Mouse (Mus musculus): ENCODE measurements around the gene Gm10681. TPM values are rescaled to one million over a fixed set of nuclear protein-coding genes. Genes with fewer than 3 reads are reported as not detected.
"Not testable (repeated sequence)": the region's sequence is repeated elsewhere in the genome, so short reads cannot be mapped to it uniquely, and the experiment has no call there.

Gene Gm10681
- total and polyA plus RNA-seq, 3 experiments, result not detected

- H3K4me3 ChIP-seq, result no peak overlapping the region
- no peak for TF ChIP-seq POLR2A (IDR thresholded peaks at IDR 0.05; ENCODE audit: insufficient read depth, low read depth, low read length)
- no peak for TF ChIP-seq CTCF (IDR thresholded peaks at IDR 0.05)
- no peak for TF ChIP-seq EP300 (IDR thresholded peaks at IDR 0.05; ENCODE audit: insufficient read depth, low read depth, low read length)
- H3K27ac ChIP-seq, result no peak overlapping the region
- H3K36me3 ChIP-seq (ENCODE audit: control insufficient read depth, insufficient read depth, low read length), result no peaks in the 10 kb centered on the region
- no peaks in the 10 kb centered on the region for H3K79me2 ChIP-seq (replicated peaks; ENCODE audit: control insufficient read depth, insufficient read depth, low read length)
- H3K4me1 ChIP-seq (ENCODE audit: control insufficient read depth, insufficient read depth, low read length), result no peaks in the 10 kb centered on the region
- no peak overlapping the region for H3K9ac ChIP-seq (ENCODE audit: low read depth, low read length)
- intact Hi-C loops (cut with DNase I), result no loop called here
- H3K27me3 ChIP-seq (ENCODE audit: control insufficient read depth, insufficient read depth, low read length), result no peaks in the 10 kb centered on the region
- DNase-seq, result no peak
Measured at GRCm38 (mm10) chr3:98613963-98614362, 25.4 kb upstream of the Gm10681 start.

GRCm38 (mm10) chr3:98613540-98613939 lies 24.9 kb upstream of the Gm10681 start:
- intact Hi-C loops (cut with DNase I); H3K9ac ChIP-seq (ENCODE audit: low read depth, low read length); H3K4me1 ChIP-seq (ENCODE audit: control insufficient read depth, insufficient read depth, low read length); H3K36me3 ChIP-seq (ENCODE audit: control insufficient read depth, insufficient read depth, low read length); H3K27ac ChIP-seq; H3K4me3 ChIP-seq; H3K27me3 ChIP-seq (ENCODE audit: control insufficient read depth, insufficient read depth, low read length); DNase-seq; H3K79me2 ChIP-seq (replicated peaks; ENCODE audit: control insufficient read depth, insufficient read depth, low read length): not testable (repeated sequence)

- intact Hi-C loops (cut with DNase I), result no loop called here
- no peak overlapping the region for H3K27ac ChIP-seq
- no peak overlapping the region for H3K4me3 ChIP-seq
- no peaks in the 10 kb centered on the region for H3K27me3 ChIP-seq (ENCODE audit: control insufficient read depth, insufficient read depth, low read length)
- H3K9ac ChIP-seq (ENCODE audit: low read depth, low read length), result no peak overlapping the region
- TF ChIP-seq CTCF (IDR thresholded peaks at IDR 0.05), result no peak
- TF ChIP-seq EP300 (IDR thresholded peaks at IDR 0.05; ENCODE audit: insufficient read depth, low read depth, low read length), result no peak
- no peak for TF ChIP-seq POLR2A (IDR thresholded peaks at IDR 0.05; ENCODE audit: insufficient read depth, low read depth, low read length)
- no peaks in the 10 kb centered on the region for H3K4me1 ChIP-seq (ENCODE audit: control insufficient read depth, insufficient read depth, low read length)
- no peaks in the 10 kb centered on the region for H3K36me3 ChIP-seq (ENCODE audit: control insufficient read depth, insufficient read depth, low read length)
- DNase-seq, result no peak
- no peaks in the 10 kb centered on the region for H3K79me2 ChIP-seq (replicated peaks; ENCODE audit: control insufficient read depth, insufficient read depth, low read length)
- WGBS, result 77% methylated on average over 2 of the region's 2 CpGs
Measured at GRCm38 (mm10) chr3:98587721-98588120, 886 bp downstream of the Gm10681 start.

DNA sequence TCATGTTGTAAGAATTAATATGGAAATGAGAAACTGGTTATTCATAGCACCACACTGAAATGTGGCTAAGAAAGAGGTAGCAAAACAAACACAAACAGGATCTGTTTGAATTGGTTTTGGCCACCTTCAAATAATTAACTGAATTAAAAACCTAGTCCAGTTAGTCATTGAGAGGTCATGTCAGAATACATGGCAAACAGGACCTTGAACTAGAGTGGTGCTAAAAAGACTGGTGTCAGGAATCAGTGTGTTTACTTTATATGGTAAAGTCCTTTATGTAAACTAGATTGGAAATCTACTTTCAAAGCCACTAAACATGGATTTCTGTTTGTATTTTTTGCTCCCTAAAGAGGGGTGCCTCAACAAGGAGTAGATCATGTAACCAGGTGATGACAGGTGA lies 6.0 kb downstream of the Gm10681 start:
- H3K27ac ChIP-seq; H3K4me1 ChIP-seq (ENCODE audit: control insufficient read depth, insufficient read depth, low read length); H3K36me3 ChIP-seq (ENCODE audit: control insufficient read depth, insufficient read depth, low read length); intact Hi-C loops (cut with DNase I); DNase-seq; H3K27me3 ChIP-seq (ENCODE audit: control insufficient read depth, insufficient read depth, low read length); H3K79me2 ChIP-seq (replicated peaks; ENCODE audit: control insufficient read depth, insufficient read depth, low read length); H3K9ac ChIP-seq (ENCODE audit: low read depth, low read length); H3K4me3 ChIP-seq: not testable (repeated sequence)

DNA sequence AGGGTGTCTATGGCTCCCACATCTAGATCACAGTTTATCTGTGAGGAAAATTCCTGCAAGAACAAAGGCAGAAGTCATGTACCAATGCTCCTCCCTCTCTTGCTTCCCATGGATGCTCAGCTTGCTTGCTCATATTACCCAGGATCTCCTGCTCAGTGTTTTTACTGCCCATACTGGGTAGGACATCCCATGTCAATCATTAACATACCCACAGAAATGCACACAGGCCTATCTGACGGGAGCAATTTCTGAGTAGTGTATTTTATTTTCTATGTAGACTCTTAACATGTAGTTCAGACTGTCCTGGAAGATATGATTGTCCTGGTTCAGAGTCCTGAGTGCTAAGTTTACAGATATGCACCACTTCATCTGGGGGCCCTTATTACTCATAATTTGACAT lies 6.4 kb downstream of the Gm10681 start:
- intact Hi-C loops (cut with DNase I); H3K79me2 ChIP-seq (replicated peaks; ENCODE audit: control insufficient read depth, insufficient read depth, low read length); DNase-seq; H3K4me1 ChIP-seq (ENCODE audit: control insufficient read depth, insufficient read depth, low read length); H3K27ac ChIP-seq; H3K36me3 ChIP-seq (ENCODE audit: control insufficient read depth, insufficient read depth, low read length); H3K9ac ChIP-seq (ENCODE audit: low read depth, low read length); H3K27me3 ChIP-seq (ENCODE audit: control insufficient read depth, insufficient read depth, low read length); H3K4me3 ChIP-seq: not testable (repeated sequence)
- no CpG with 5 or more reads among the region's 1 CpGs for WGBS

- DNase-seq; intact Hi-C loops (cut with DNase I): not testable (repeated sequence)
- whole genome bisulfite sequencing, result 44% methylated on average over 1 of the region's 1 CpGs
Measured at GRCm38 (mm10) chr3:98581024-98581423, 7.6 kb downstream of the Gm10681 start.

DNA sequence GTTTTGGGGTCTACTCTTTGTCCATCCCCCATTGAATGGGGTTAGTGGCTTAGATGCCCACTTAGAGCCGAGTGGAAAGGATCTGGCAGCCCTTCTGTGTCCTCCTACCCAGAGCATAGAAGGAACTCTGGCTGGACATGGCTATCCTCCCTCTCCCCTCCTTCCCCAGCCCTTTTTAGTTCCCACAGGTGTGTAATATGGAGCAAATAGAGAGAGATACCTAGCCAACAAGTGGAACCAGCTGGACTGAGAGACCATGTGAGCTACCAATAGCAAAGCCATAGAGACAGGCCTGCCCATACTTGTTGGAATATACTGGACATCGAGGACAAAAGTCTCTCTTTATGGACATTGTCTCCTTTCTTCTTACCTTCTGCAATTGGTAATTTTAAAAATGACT lies 20.9 kb downstream of the Gm10681 start:
- DNase-seq; intact Hi-C loops (cut with DNase I); H3K4me3 ChIP-seq; H3K79me2 ChIP-seq (replicated peaks; ENCODE audit: control insufficient read depth, insufficient read depth, low read length); H3K36me3 ChIP-seq (ENCODE audit: control insufficient read depth, insufficient read depth, low read length); H3K27ac ChIP-seq; H3K4me1 ChIP-seq (ENCODE audit: control insufficient read depth, insufficient read depth, low read length); H3K27me3 ChIP-seq (ENCODE audit: control insufficient read depth, insufficient read depth, low read length); H3K9ac ChIP-seq (ENCODE audit: low read depth, low read length): not testable (repeated sequence)
- WGBS, result 74% methylated on average over 2 of the region's 2 CpGs

More at GRCm38 (mm10) chr3:98581024-98581423, 7.6 kb downstream of the Gm10681 start:
- not testable (repeated sequence) for H3K27ac ChIP-seq; H3K4me3 ChIP-seq; H3K79me2 ChIP-seq (replicated peaks; ENCODE audit: control insufficient read depth, insufficient read depth, low read length); H3K4me1 ChIP-seq (ENCODE audit: control insufficient read depth, insufficient read depth, low read length); H3K9ac ChIP-seq (ENCODE audit: low read depth, low read length); H3K36me3 ChIP-seq (ENCODE audit: control insufficient read depth, insufficient read depth, low read length); H3K27me3 ChIP-seq (ENCODE audit: control insufficient read depth, insufficient read depth, low read length)

GRCm38 (mm10) chr3:98564894-98565293 lies 23.7 kb downstream of the Gm10681 start:
- H3K4me3 ChIP-seq; H3K9ac ChIP-seq (ENCODE audit: low read depth, low read length); DNase-seq; intact Hi-C loops (cut with DNase I); H3K4me1 ChIP-seq (ENCODE audit: control insufficient read depth, insufficient read depth, low read length); H3K79me2 ChIP-seq (replicated peaks; ENCODE audit: control insufficient read depth, insufficient read depth, low read length); H3K27ac ChIP-seq; H3K27me3 ChIP-seq (ENCODE audit: control insufficient read depth, insufficient read depth, low read length); H3K36me3 ChIP-seq (ENCODE audit: control insufficient read depth, insufficient read depth, low read length): not testable (repeated sequence)
- WGBS, result no CpG with 5 or more reads among the region's 3 CpGs

GRCm38 (mm10) chr3:98563831-98564230 lies 24.8 kb downstream of the Gm10681 start:
- H3K27me3 ChIP-seq (ENCODE audit: control insufficient read depth, insufficient read depth, low read length); H3K79me2 ChIP-seq (replicated peaks; ENCODE audit: control insufficient read depth, insufficient read depth, low read length); H3K27ac ChIP-seq; H3K4me1 ChIP-seq (ENCODE audit: control insufficient read depth, insufficient read depth, low read length); H3K9ac ChIP-seq (ENCODE audit: low read depth, low read length); DNase-seq; H3K4me3 ChIP-seq; intact Hi-C loops (cut with DNase I); H3K36me3 ChIP-seq (ENCODE audit: control insufficient read depth, insufficient read depth, low read length): not testable (repeated sequence)
- WGBS, result no CpG with 5 or more reads among the region's 2 CpGs

GRCm38 (mm10) chr3:98560711-98561110 lies 27.9 kb downstream of the Gm10681 start:
- WGBS, result no CpG with 5 or more reads among the region's 5 CpGs
- intact Hi-C loops (cut with DNase I); H3K27ac ChIP-seq; H3K36me3 ChIP-seq (ENCODE audit: control insufficient read depth, insufficient read depth, low read length); H3K9ac ChIP-seq (ENCODE audit: low read depth, low read length); DNase-seq; H3K27me3 ChIP-seq (ENCODE audit: control insufficient read depth, insufficient read depth, low read length); H3K79me2 ChIP-seq (replicated peaks; ENCODE audit: control insufficient read depth, insufficient read depth, low read length); H3K4me3 ChIP-seq; H3K4me1 ChIP-seq (ENCODE audit: control insufficient read depth, insufficient read depth, low read length): not testable (repeated sequence)
